Mouse (Mus musculus) midbrain, embryonic 15.5 days (tissue): ENCODE data around the gene Ppp1r13l. TPM values are rescaled to one million over a fixed set of nuclear protein-coding genes. Genes with fewer than 3 reads are reported as not detected.

Source experiments
- ATAC-seq: fragments of 200-750 bp; cut with Nextera tagmentation; replicated peaks from 2 replicates; pipeline ENCODE4 v1.8.0; 2017; ENCODE audit warnings: moderate TSS enrichment
- H3K27ac ChIP-seq: fragments of 300-500 bp; sonication (generic); 2 replicates; pipeline ENCODE4 v1.5.1; 2015; ENCODE audit warnings: mild to moderate bottlenecking, inconsistent platforms
- H3K27me3 ChIP-seq: fragments of 300-500 bp; sonication (generic); replicated peaks from 2 replicates; pipeline ENCODE4 v1.6.1; 2015; ENCODE audit warnings: inconsistent platforms
- H3K36me3 ChIP-seq: fragments of 300-500 bp; sonication (generic); replicated peaks from 2 replicates; pipeline ENCODE4 v1.6.1; 2015; ENCODE audit warnings: inconsistent platforms
- H3K4me1 ChIP-seq: fragments of 300-500 bp; sonication (generic); 2 replicates; pipeline ENCODE4 v1.6.1; 2015; ENCODE audit warnings: inconsistent platforms
- H3K4me2 ChIP-seq: fragments of 300-500 bp; sonication (generic); 2 replicates; pipeline ENCODE4 v1.6.1; 2015; ENCODE audit warnings: inconsistent platforms, mild to moderate bottlenecking, moderate library complexity
- H3K4me3 ChIP-seq: fragments of 300-500 bp; sonication (generic); 2 replicates; pipeline ENCODE4 v1.5.1; 2015; ENCODE audit warnings: mild to moderate bottlenecking, inconsistent platforms
- H3K9ac ChIP-seq: fragments of 300-500 bp; sonication (generic); 2 replicates; pipeline ENCODE4 v1.6.1; 2015; ENCODE audit warnings: mild to moderate bottlenecking, inconsistent platforms
- H3K9me3 ChIP-seq: fragments of 300-500 bp; sonication (generic); 2 replicates; pipeline ENCODE4 v1.6.1; 2016; ENCODE audit warnings: inconsistent platforms
- WGBS: fragments of 180-500 bp; shearing (Covaris S2); methylation state at CpG from one replicate; pipeline ENCODE4 v1.1.7; 2015; ENCODE audit warnings: mixed read lengths; 5-methylcytosine and 5-hydroxymethylcytosine counted together
- polyA plus RNA-seq: library from polyadenylated mRNA; unstranded; fragments of >200 nt; fragmentation: Nextera tagmentation; extraction: Ambion mirVana; gene quantifications from 2 replicates; pipeline ENCODE4 v1.2.1, GENCODE M21; 2015

Gene Ppp1r13l
- polyA plus RNA-seq, 1 experiment from 2014 or later, result 2.5 TPM

- no peaks in the 10 kb centered on the region for H3K36me3 ChIP-seq
- no peak overlapping the region for H3K9ac ChIP-seq
- no peaks in the 10 kb centered on the region for H3K9me3 ChIP-seq
- H3K4me2 ChIP-seq, result no peak overlapping the region
- no peaks in the 10 kb centered on the region; the same call in 1 of the 2 replicates for H3K4me1 ChIP-seq
- ATAC-seq, result 0 out of 2 replicates have a peak, but pooled peaks have one; percentile 7
- no peak overlapping the region for H3K4me3 ChIP-seq
- no peaks in the 10 kb centered on the region for H3K27me3 ChIP-seq
- H3K27ac ChIP-seq, result no peak overlapping the region
- WGBS, result 78% methylated on average over 18 of the region's 18 CpGs
Observed at GRCm38 (mm10) chr7:19375368-19375767, 15.8 kb downstream of the Ppp1r13l start.

- 90% methylated on average over 4 of the region's 4 CpGs for WGBS
- H3K4me3 ChIP-seq, result no peak overlapping the region
- H3K36me3 ChIP-seq, result no peaks in the 10 kb centered on the region
- no peaks in the 10 kb centered on the region for H3K27me3 ChIP-seq
- no peak overlapping the region for H3K4me2 ChIP-seq
- no peak overlapping the region for H3K27ac ChIP-seq
- ATAC-seq, result no peak
- no peaks in the 10 kb centered on the region for H3K9me3 ChIP-seq
- no peak overlapping the region for H3K9ac ChIP-seq
- no peaks in the 10 kb centered on the region for H3K4me1 ChIP-seq
Observed at GRCm38 (mm10) chr7:19376019-19376418, 16.5 kb downstream of the Ppp1r13l start.

DNA sequence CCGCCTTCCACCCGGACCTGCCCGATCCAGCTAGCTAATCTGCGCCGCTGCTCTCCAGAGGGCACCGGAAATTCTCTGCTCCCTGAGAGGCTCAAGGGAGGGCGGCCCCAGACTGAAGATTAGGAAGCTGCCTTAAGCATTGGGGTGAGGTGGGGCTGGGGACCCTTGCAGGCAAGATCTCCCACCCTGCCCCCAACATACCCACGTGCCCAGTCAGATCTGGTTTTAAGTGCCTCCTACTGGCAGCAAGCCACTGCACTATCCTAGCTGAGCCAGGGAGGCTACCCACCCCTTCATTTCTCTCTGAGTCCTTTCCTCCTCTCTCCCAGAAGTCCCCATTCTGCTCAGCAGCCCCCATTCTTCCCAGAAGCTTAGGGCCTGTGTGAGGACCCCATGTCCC is 18.5 kb downstream of the Ppp1r13l start:
- no peak overlapping the region for H3K27ac ChIP-seq
- H3K9me3 ChIP-seq, result no peaks in the 10 kb centered on the region
- 64% methylated on average over 8 of the region's 8 CpGs for WGBS
- ATAC-seq, result no peak
- peaks cover 8% of the 10 kb centered on the region for H3K4me1 ChIP-seq
- H3K36me3 ChIP-seq, result no peaks in the 10 kb centered on the region
- no peaks in the 10 kb centered on the region for H3K27me3 ChIP-seq
- no peak overlapping the region for H3K4me3 ChIP-seq
- no peak overlapping the region for H3K9ac ChIP-seq
- no peak overlapping the region for H3K4me2 ChIP-seq

DNA sequence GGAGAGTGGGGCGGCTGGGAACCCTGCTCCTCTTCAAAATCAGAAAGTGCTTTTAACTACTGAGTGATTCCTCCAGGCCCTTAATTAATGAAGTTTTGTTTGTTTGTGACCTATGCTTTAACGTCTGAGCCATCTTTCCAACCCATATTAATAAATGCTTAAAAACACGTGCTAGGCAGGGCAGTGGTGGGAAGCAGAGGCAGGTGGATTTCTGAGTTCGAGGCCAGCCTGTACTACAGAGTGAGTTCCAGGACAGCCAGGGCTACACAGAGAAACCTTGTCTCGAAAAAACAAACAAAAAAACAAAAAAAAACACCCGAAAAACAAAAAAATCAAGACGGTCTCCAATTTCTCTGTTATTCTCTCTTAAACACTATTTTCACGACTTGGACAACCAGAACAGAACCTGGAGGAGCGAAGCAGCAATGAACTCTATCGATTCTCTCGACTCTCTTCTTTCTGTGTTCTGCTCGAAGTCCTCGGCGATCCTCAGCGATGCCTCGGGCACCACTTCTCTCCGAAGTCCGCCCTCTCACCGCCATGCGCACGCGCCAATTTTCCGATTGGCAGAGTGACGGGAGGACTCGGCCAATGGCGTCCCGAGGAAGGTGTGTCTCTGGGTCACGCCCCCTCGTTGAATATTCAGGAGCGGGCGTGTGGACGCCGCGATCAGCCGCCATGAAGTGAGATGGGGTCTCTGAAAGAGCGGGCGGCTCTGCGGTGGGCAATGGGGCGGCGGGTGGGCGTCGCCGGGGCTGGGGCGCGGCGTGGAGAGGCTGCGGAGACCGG is 22.0 kb downstream of the Ppp1r13l start, which contains the start of gene Ercc2:
Gene Ercc2 (plus strand): TSS at position 634 of the 789 bp plus-strand sequence.
- H3K4me2 ChIP-seq, result peak within 1 kb of the TSS; percentile 90
- H3K4me3 ChIP-seq, result peak within 1 kb of the TSS; percentile 97
- H3K9me3 ChIP-seq, result no peaks in the 10 kb centered on the region
- 7% methylated on average over 48 of the region's 48 CpGs for WGBS
- peak; percentile 96 for ATAC-seq
- peak within 1 kb of the TSS; percentile 69 for H3K27ac ChIP-seq
- H3K9ac ChIP-seq, result peak within 1 kb of the TSS; percentile 89
- H3K27me3 ChIP-seq, result no peaks in the 10 kb centered on the region
- H3K4me1 ChIP-seq, result peaks cover 21% of the 10 kb centered on the region
- H3K36me3 ChIP-seq, result peaks cover 7% of the 10 kb centered on the region

GRCm38 (mm10) chr7:19382166-19382541 is 22.6 kb downstream of the Ppp1r13l start:
- ATAC-seq, result peak; percentile 67
- Histone ChIP-seq H3K4me2 (peak overlapping the region; percentile 90), H3K9ac (peak overlapping the region; percentile 89), H3K27ac (peak overlapping the region; percentile 69), H3K36me3 (peaks cover 10% of the 10 kb centered on the region), H3K9me3 (no peaks in the 10 kb centered on the region), H3K4me3 (peak overlapping the region; percentile 97), H3K27me3 (no peaks in the 10 kb centered on the region), H3K4me1 (peaks cover 21% of the 10 kb centered on the region)
- WGBS, result under 1% methylated on average over 35 of the region's 37 CpGs

DNA sequence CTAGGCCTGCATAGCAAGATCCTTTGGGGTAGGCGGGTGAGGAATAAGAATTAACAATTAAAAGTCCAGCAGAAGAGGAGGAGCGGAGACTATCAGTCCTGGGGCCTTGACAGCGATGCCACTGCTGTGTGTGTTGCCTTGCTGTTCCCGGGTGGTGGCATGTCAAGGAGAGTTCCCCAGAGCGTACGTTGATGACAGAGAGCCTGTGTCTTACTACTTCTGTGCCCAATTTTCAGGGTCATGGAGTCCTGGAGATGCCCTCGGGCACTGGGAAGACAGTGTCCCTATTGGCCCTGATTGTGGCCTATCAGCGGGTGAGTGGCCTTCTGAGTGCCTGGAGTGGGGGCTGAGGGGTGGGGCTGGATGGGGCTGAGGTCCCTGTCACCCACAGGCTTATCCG is 24.2 kb downstream of the Ppp1r13l start:
- Histone ChIP-seq H3K9me3 (no peaks in the 10 kb centered on the region), H3K4me2 (no peak overlapping the region), H3K36me3 (peaks cover 19% of the 10 kb centered on the region), H3K4me1 (peaks cover 29% of the 10 kb centered on the region), H3K9ac (no peak overlapping the region), H3K27me3 (no peaks in the 10 kb centered on the region), H3K4me3 (no peak overlapping the region), H3K27ac (no peak overlapping the region)
- 91% methylated on average over 9 of the region's 9 CpGs for WGBS
- no peak for ATAC-seq

GRCm38 (mm10) chr7:19388699-19389413 is 29.3 kb downstream of the Ppp1r13l start:
- Histone ChIP-seq H3K36me3 (peaks cover 62% of the 10 kb centered on the region), H3K4me1 (peaks cover 17% of the 10 kb centered on the region), H3K27ac (peak overlapping the region; percentile 64), H3K4me3 (no peak overlapping the region), H3K4me2 (no peak overlapping the region), H3K27me3 (no peaks in the 10 kb centered on the region), H3K9me3 (no peaks in the 10 kb centered on the region), H3K9ac (no peak overlapping the region; the same call in 1 of the 2 replicates)
- WGBS, result 44% methylated on average over 10 of the region's 10 CpGs
- peak; percentile 44; the same call in 1 of the 2 replicates for ATAC-seq

GRCm38 (mm10) chr7:19394484-19394883 is 34.9 kb downstream of the Ppp1r13l start:
- Histone ChIP-seq H3K4me2 (no peak overlapping the region), H3K27ac (no peak overlapping the region), H3K27me3 (peaks cover 4% of the 10 kb centered on the region; the same call in 1 of the 2 replicates), H3K4me3 (no peak overlapping the region), H3K4me1 (no peaks in the 10 kb centered on the region), H3K9me3 (no peaks in the 10 kb centered on the region), H3K36me3 (peaks cover 51% of the 10 kb centered on the region), H3K9ac (no peak overlapping the region)
- WGBS, result 91% methylated on average over 8 of the region's 8 CpGs
- no peak for ATAC-seq

DNA sequence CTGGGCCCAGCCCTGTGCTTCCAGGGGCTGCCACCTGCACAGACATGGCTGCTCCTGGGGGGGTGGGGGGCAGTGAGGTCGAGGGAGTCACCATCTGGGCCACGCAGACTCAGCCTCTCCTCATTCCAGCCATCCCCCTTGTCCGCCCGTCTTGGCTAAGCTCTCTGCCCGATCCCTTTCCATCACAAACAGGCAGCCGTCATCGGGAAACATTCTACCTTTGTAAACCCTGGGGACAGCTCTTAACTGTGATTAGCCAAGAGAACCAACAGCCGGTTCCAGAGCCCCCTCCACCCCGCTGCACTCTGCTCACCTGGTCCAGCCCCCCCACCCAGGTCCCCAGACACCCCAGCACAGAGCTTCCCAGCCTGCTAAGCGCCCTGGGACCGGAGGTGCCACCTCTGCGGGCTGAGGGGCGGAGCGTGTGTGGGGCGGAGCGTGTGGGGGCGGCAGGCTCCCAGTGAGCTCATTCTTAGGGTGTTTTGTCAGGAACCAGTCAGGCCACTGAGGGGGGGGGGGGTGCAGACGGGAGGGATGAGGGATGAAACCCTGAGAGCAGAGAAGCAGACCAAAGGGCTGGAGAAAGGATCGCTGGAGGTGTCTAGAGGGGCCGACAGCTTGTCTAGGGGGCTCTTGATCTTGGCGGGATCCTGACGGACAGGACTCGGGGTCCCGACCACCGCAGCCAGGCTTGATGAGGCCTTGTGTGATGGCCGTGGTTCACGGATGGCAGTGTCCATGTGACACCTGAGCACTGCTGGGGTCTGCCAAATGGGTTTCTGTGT is 40.1 kb downstream of the Ppp1r13l start:
- Histone ChIP-seq H3K4me3 (peak overlapping the region; percentile 15; the same call in 1 of the 2 replicates), H3K9ac (no peak overlapping the region), H3K27me3 (peaks cover 35% of the 10 kb centered on the region), H3K4me1 (peaks cover 14% of the 10 kb centered on the region), H3K4me2 (peak overlapping the region; percentile 43), H3K36me3 (peaks cover 6% of the 10 kb centered on the region; the same call in 1 of the 2 replicates), H3K9me3 (no peaks in the 10 kb centered on the region), H3K27ac (no peak overlapping the region)
- WGBS, result 2% methylated on average over 25 of the region's 27 CpGs
- ATAC-seq, result no peak; the same call in 1 of the 2 replicates

- H3K4me2 ChIP-seq, result no peak overlapping the region
- peaks cover 41% of the 10 kb centered on the region for H3K27me3 ChIP-seq
- H3K4me1 ChIP-seq, result peaks cover 14% of the 10 kb centered on the region
- H3K9me3 ChIP-seq, result no peaks in the 10 kb centered on the region
- no peak overlapping the region for H3K9ac ChIP-seq
- H3K27ac ChIP-seq, result no peak overlapping the region
- no peaks in the 10 kb centered on the region for H3K36me3 ChIP-seq
- ATAC-seq, result no peak
- 89% methylated on average over 4 of the region's 4 CpGs for WGBS
- H3K4me3 ChIP-seq, result no peak overlapping the region
Observed at GRCm38 (mm10) chr7:19400946-19401345, 41.4 kb downstream of the Ppp1r13l start.

GRCm38 (mm10) chr7:19402535-19403112 is 43.1 kb downstream of the Ppp1r13l start:
- H3K4me1 ChIP-seq, result peaks cover 14% of the 10 kb centered on the region
- H3K4me2 ChIP-seq, result no peak overlapping the region
- 65% methylated on average over 9 of the region's 9 CpGs for WGBS
- H3K4me3 ChIP-seq, result no peak overlapping the region
- H3K9me3 ChIP-seq, result no peaks in the 10 kb centered on the region
- no peak overlapping the region for H3K9ac ChIP-seq
- H3K36me3 ChIP-seq, result no peaks in the 10 kb centered on the region
- no peak for ATAC-seq
- no peak overlapping the region for H3K27ac ChIP-seq
- H3K27me3 ChIP-seq, result peaks cover 45% of the 10 kb centered on the region
